Mouse (Mus musculus) right cerebral cortex, adult 2 months (tissue): ENCODE results near the gene Runx1.

Experiments used
- DNase-seq, 2 experiments: peaks; one replicate each; pipeline ENCODE4 v3.0.0; 2021 to 2022; ENCODE audit warnings: low spot score in 2 of 2

Runx1 gene

DNA sequence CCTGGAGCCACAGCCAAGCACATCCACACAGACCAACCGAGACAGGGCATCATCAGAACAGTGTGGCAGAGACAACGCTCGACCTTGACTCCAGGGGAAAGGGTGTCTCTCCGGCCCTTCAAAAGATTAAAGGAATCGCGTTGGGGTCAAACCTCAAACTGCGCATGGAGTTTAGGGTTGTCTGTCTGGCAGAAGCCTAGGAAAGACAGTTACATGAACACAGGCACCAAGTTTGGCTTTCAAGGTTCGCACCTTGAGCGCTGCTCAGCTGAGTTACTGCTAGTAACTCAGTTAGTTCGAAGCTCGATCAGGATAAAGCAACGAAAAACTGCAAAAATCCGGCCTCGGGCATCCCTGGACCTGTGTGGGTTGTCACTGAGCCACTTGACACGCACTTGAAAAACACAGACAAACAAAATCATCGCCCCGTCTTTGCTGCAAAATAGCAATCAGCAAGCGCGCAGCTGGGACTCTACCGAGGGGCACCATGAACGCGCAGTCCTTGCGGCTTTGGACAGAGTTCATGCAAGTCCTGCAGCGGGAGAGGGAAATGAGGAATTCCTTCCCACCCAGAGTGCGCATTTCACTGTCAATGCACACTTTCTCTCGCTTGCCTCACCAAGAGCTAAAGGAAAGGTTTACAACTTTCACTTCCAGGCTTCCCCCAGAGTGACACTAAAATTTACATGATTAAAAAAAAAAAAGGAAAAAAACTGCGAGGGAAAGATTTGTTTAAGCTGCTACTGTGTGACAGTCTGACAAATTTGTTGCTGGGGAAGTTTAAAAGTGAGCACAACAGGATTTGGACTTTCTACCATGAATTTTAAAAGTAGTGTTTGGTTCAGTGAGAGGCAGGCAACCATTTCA is 126.2 kb downstream of the Runx1 start:
- DNase-seq, result no peak

- peak; percentile 72 to 79 for DNase-seq
These were observed 127.3 kb downstream of the Runx1 start for GRCm38 (mm10) chr16:92698612-92698998.

DNA sequence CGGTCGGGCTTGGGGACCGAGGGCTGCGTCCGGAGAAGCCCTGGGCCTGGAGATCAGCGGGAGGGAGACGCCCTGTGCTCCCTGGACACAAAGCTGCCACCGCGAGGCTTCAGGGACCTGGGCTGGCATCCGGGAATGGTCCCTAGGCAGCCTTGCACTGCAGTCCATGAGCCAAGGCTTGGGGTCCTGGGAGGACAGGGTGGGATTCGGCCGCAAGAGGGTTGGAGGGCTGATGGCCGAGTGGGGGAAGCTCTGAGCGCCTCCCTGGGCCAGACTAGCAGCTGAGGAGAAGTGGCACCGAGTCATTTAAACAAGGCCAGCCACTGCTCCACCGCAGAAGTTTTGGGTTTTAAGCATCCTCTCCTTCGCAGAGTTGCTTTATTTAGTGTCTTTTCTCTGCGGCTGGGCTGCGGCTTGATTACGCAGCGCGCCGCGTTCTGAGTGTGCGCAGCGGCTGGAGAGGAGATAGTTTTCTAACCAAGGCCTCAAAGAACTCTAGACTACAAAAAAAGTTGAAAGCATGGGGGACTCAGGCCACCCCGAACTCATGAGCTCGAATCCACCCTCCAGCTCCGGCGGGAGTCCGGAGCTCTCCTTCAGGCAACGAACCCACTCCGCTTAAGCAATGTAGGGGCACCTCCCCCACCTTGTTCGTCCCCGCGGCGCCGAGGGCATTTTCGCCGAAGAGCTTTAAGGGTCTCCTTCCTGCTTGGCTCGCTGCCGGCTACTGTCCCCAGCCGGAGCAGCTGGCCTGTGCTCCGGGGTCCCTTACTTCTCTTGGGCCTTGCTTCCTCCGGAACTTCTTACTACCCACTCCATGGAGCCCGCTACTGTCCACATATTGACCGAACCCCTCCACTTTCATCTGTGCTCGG is 128.0 kb downstream of the Runx1 start:
- DNase-seq, result no peak

GRCm38 (mm10) chr16:92697227-92697736 is 128.7 kb downstream of the Runx1 start:
- DNase-seq, result peak in 1 of 2 experiments; percentile 35

DNA sequence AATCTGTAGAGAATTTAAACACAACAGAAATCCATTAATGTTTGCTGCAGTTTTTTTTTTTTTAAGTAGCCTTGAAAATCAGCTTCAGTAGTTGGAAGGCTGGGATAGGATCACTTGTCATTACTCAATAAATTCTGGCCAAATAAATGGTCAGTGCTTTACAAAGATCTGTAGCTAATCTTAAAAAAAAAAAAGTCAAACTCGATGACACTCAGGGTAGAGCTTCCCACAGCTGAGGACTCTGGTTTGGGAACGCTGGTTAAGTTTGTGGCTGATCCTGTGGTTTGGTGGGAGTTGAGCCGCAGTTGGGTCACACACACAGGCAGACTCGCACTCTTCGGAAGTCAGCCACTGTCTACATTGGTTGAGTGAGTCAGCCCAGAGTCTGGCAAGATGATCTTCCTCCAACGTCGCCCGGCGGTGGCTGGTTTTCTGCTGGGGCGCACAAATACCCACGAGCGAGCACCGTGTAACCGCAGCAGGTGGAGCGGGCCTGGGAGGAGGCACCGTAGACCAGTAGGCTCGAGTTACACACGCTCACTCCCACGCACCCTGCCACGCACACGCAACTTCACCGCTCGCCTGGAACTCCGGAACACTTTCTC is 129.4 kb downstream of the Runx1 start:
- DNase-seq, result peak in 1 of 2 experiments; percentile 25

DNA sequence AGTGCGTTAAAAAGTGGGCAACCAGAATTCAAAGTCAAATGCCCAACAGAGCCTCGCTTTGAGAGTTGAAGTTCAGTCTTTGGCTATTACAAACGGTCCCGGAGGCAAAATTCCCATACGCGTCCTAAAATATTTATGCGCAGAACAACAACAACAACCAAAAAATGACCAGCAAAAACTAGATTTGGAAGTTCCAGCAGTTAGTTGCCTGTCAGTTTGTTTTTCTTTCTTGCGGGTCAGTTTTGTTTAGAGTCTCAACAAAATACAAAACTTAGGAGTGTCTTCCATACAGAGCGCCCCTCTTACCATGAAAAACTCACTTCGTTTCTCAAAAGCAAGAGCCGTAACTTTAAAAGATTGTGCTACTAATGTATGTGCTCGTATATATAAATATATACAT is 130.0 kb downstream of the Runx1 start:
- no peak for DNase-seq

DNA sequence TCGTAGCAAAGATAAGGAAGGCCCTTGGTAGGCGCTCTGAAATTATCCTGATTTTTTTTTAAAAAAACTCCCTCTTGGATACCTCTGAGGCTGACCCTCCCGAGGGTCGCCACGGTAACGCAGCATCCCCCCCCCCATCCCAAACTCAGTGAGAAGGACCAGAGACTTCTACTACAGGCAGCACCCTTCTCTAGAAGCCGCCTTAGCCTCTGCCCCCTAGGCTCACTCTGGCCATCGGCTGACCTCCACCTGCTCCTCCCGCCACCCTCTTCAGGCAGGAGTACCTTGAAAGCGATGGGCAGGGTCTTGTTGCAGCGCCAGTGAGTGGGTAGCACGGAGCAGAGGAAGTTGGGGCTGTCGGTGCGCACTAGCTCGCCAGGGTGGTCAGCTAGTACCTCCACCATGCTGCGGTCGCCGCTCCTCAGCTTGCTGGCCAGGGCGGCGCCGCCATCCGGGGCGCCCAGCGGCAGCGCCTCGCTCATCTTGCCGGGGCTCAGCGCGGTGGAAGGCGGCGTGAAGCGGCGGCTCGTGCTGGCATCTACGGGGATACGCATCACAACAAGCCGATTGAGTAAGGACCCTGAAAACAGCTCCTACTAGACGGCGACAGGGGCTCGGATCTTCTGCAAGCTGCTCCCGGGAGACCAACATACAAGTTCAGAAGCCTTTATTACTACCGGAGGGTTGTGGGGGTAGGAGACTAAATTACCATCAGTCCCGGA is 130.6 kb downstream of the Runx1 start:
- no peak for DNase-seq

DNA sequence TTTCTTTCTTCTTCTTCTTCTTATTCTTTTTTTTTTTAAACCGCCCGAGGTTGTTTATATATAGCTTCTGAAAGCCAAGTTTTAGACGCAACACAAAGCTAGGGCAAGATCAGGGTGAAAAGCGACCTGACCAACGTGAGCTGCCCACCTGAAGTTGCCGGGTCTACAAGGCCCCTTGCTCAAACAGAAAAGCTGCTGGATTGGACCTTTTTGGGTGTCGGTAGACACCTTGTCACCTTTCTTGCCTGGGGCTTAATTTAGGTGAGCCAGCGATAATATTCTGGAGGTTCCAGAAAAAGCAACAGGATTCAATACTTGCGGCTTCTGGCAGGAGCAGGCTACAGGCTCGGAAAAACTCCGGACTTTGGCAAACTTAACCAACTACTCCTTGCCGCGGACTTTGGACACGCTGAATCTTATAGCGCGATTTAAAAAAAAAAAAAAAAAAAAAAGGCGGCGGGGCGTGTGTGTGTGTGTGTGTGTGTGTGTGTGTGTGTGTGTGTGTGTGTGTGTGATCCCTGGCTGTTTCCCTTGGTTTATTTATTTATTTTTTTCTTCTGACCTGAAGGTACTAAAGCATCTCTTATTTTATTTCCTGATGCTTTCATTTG is 131.3 kb downstream of the Runx1 start:
- DNase-seq, result no peak

- no peak for DNase-seq
These were observed 135.2 kb downstream of the Runx1 start for GRCm38 (mm10) chr16:92690759-92691158.

DNA sequence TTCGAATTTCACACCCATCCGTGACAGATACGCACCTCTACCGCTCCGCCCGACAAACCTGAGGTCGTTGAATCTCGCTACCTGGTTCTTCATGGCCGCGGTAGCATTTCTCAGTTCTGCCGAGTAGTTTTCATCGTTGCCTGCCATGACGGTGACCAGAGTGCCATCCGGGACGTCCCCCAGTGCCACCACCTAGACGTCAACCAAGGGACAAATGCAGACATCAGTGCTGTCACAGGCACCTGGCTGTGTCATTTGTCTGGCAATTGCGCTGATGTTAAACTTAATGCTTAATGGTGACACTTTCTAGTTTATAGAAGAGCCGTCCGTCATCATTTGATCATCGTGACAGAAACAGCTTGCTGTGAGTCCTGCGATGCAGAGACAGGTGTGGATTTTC is 137.0 kb downstream of the Runx1 start:
- DNase-seq, result no peak

DNA sequence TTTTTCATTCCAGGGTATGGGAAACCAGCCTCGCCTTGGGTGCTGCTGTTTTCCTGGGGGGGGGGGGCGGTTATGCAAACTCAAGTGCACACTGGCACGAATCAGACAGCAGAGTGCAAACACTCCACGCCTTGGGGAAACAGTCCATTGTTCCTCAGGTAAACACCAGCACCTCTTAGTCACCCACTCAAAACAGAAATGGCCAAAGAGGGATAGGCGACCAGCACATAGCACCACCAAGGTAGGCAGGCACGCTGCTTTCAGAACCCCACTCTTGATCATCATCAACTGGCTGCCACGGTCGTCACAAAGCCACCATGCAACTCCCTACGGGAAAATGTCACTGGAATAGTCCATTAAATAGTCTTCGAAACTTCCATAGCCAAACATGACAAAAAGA is 139.0 kb downstream of the Runx1 start:
- DNase-seq, result no peak

DNA sequence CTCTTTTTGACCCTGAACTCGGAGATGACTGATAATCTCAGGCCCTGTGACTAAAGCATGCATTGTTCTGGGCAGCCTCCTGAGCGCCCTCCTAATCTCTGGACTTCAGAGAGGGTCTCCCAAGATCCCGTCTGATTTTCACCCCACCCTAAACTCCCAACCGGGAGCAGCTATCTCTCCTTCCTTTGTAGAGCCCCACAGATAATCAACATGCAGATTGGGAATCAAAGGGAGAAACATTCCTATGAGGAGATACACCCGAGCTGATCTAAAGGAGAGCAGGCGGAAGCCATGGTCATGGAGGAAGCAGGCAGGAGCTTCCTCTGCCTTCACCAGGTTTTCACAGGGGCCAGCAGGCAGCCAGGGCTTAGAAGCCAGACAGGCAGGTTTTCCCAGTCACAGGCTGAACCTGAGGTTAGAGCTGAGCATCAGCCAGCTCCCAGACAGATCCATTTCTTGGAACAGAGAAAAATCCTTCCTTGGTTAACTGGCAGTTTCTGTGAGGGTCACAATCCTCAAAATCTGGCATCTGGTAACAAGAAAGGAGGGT is 140.1 kb downstream of the Runx1 start:
- DNase-seq, result no peak

GRCm38 (mm10) chr16:92684423-92685211 is 141.3 kb downstream of the Runx1 start:
- DNase-seq, result no peak

DNA sequence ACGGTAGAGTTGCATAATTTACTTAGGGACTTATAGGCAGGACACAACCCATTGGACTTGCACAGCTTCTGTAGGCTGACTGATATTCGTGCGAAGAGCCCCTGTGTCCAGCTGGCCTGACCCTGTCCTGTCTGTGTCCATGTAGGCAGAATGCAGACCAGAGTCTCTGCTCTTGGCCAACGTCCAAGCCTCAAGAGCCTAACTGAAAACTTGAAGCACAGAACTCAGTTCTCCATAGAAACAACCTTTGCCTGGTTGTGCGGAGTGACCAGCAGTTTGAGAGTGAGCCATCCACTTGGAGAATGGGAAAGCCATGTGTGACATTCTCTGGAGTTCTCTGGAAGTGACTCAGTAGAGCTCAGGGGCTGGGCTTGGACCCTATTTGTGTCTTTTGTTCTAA is 149.3 kb downstream of the Runx1 start:
- DNase-seq, result no peak

GRCm38 (mm10) chr16:92675677-92676076 is 150.3 kb downstream of the Runx1 start:
- DNase-seq, result no peak

DNA sequence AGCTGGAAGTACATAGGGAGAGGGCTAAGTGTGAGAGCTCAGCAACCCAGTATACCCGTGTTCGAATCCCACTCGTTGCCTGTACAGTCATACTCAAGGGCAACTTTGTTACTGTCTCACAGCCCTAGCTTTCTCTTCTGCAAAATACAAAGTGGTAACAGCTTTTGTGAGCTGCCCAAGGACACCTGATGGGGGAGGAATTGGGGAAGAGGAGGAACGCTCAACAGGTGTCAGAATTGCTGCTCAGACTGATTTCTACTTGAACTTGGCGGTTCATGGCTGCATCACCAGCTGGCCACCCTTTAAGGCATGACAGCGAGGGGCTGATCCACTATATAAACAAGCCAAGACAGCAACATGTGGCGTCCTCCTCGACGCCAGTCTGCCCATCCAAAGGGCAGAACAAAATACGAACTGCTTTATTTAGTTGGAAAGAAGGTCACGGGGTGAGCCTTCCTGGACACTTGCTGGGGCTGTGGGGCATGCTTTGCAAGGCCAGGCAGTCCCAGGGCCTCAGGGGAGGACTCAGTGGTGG is 151.0 kb downstream of the Runx1 start:
- DNase-seq, result no peak

GRCm38 (mm10) chr16:92674121-92674816 is 151.7 kb downstream of the Runx1 start:
- DNase-seq, result no peak

DNA sequence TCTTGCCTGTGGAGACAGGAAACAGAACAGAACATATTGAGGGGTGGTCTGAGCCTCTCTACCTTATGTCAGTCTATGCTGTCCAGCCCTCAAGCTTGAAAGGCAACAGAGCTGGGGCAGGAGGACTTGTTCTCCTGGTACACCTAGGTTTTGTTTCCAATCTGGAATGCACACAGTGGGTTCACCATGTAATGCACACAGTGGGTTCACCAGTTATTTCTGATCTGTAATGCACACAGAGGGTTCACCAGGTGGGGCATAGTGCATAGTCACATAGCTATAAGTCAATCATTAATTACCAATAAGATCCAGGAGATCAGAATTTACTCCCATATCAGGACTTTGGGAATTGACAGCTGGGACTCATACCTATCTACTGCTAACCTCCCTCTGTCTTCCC is 157.1 kb downstream of the Runx1 start:
- no peak for DNase-seq

GRCm38 (mm10) chr16:92661757-92662156 is 164.2 kb downstream of the Runx1 start:
- DNase-seq, result no peak
